Mouse (Mus musculus) bone marrow macrophage, adult 2 months (primary cell): ENCODE measurements around the gene Fam25c.

Experiments used
- CTCF ChIP-seq: IDR thresholded peaks from 2 replicates; pipeline ENCODE4 v1.5.1; 2012; ENCODE audit warnings: low read depth, mild to moderate bottlenecking, low read length, moderate library complexity
- POLR2A ChIP-seq: IDR thresholded peaks from 2 replicates; pipeline ENCODE4 v1.6.1; 2012; ENCODE audit warnings: mild to moderate bottlenecking, low read depth, low read length, borderline replicate concordance

DNA sequence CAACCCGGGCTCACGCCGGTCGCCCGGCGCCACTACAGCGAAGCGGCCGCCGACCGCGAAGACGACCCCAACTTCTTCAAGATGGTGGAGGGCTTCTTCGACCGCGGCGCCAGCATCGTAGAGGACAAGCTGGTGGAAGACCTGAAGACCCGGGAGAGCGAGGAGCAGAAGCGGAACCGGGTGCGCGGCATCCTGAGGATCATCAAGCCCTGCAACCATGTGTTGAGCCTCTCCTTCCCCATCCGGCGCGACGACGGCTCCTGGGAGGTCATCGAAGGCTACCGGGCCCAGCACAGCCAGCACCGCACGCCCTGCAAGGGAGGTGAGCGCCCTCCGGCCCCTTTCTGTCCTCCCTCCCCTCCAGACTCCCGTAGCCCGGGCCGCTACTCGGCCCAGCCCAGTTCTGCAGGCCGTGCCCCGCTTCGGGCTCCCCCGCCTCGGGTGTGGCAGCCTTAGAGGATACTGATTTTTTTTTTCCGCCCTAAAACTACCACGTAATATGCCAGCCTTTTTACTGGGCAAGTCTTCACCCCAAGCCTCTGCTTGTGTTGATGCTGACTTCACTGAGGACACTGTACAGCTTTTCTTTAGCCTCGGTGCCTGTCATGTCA lies 44.1 kb downstream of the Fam25c start:
- TF ChIP-seq CTCF (no peak), POLR2A (no peak)
